Mouse (Mus musculus) liver, postnatal 0 days (tissue): ENCODE measurements around the gene Lelp1.

Experiments used
- CTCF ChIP-seq: sonication (generic); IDR thresholded peaks from 2 replicates; pipeline ENCODE4 v1.5.1; 2016; ENCODE audit warnings: antibody characterized with exemption, low read depth
- EP300 ChIP-seq: IDR thresholded peaks from 2 replicates; pipeline ENCODE4 v1.6.1; 2016; ENCODE audit warnings: antibody characterized with exemption, low read depth, mild to moderate bottlenecking

DNA sequence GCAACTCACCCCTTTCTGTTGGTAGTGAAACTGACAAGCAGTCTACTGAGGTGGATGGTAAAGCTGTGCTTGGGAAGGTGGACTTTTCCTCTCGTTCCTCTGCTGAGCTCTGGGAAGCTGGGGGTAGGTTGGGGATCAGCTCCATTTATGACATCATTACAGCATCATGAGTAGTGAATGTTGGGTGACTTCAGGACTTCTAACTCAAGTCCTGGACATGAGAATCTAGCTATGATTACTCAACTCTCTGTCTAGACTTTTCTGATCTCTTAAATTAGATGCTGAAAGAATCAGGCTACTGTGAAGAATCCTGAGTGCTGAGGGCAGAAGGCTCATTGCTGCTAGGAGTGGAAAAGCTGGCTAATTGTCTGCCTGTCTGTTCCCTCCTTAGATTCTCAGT is at the start of gene Lelp1:
- TF ChIP-seq EP300, result no peak
- no peak for TF ChIP-seq CTCF
